Mouse (Mus musculus) lung, adult 2 months (tissue): ENCODE results near the gene Rtp4.

Source experiments
- CTCF ChIP-seq: fragments of 200-500 bp; IDR thresholded peaks from 2 replicates; pipeline ENCODE4 v1.5.1; 2011; ENCODE audit warnings: mild to moderate bottlenecking, low read length, control low read depth; ENCODE audit not compliant: insufficient read depth
- POLR2A ChIP-seq: fragments of 200-500 bp; IDR thresholded peaks from 2 replicates; pipeline ENCODE4 v1.6.1; 2011; ENCODE audit warnings: low read depth, mild to moderate bottlenecking, control low read depth, low read length, borderline replicate concordance; ENCODE audit errors: extremely low read depth

- TF ChIP-seq CTCF: no peak
- no peak for TF ChIP-seq POLR2A
These were observed 133.4 kb downstream of the Rtp4 start for GRCm38 (mm10) chr16:23653479-23653878.
